Mouse (Mus musculus) lung, adult 2 months (tissue): ENCODE data around the gene Klri1.

Experiments
- CTCF ChIP-seq: fragments of 200-500 bp; IDR thresholded peaks from 2 replicates; pipeline ENCODE4 v1.5.1; 2011; ENCODE audit warnings: mild to moderate bottlenecking, low read length, control low read depth; ENCODE audit not compliant: insufficient read depth
- POLR2A ChIP-seq: fragments of 200-500 bp; IDR thresholded peaks from 2 replicates; pipeline ENCODE4 v1.6.1; 2011; ENCODE audit warnings: low read depth, mild to moderate bottlenecking, control low read depth, low read length, borderline replicate concordance; ENCODE audit errors: extremely low read depth

DNA sequence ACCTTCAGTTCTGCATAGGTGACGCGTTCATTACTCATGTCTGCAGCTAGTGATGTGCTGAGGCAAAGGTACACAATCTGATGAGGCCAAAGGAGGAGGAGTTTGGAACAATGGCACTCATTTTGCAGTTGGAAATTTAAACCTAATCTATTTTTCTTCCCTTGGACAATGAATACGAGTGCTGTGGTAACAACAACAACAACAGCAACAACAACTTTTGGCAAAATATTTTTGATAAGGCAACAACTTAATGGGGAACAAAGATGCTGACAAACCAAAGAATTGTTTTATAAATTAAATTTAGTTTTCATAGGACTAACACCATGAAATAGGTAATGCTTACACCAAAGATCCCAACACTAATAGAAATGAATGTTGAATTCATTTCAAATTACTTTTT is 38.1 kb downstream of the Klri1 start, which contains the start of gene Klrc1:
- no peak for TF ChIP-seq POLR2A
- TF ChIP-seq CTCF: no peak
